Mouse (Mus musculus): Measurements from ENCODE around the gene Il4i1.

The Il4i1 gene

GRCm38 (mm10) chr7:44815721-44816469, at the start of gene Il4i1, which contains the start of gene Nup62:
Gene Il4i1 (plus strand): TSS chr7:44816387.
Gene Nup62 (plus strand): TSS chr7:44816088.
- DNase-seq (ENCODE audit: low spot score in 2 of 2), result peak; percentile 98 to 99

GRCm38 (mm10) chr7:44768129-44768528, 48.1 kb upstream of the Il4i1 start:
- no peak for DNase-seq (ENCODE audit: low spot score in 2 of 2)

- DNase-seq (ENCODE audit: low spot score in 2 of 2), result peak in 1 of 2 experiments; percentile 10
Measured at GRCm38 (mm10) chr7:44770046-44770578, 46.1 kb upstream of the Il4i1 start.

GRCm38 (mm10) chr7:44772591-44773204, 43.5 kb upstream of the Il4i1 start:
- DNase-seq (ENCODE audit: low spot score in 2 of 2), result peak; percentile 10 to 16

- no peak for DNase-seq (ENCODE audit: low spot score in 2 of 2)
Measured at GRCm38 (mm10) chr7:44776849-44777498, 39.2 kb upstream of the Il4i1 start.

- no peak for DNase-seq (ENCODE audit: low spot score in 2 of 2)
Measured at GRCm38 (mm10) chr7:44780101-44780500, 36.1 kb upstream of the Il4i1 start.

- no peak for DNase-seq (ENCODE audit: low spot score in 2 of 2)
Measured at GRCm38 (mm10) chr7:44789531-44789930, 26.7 kb upstream of the Il4i1 start.

GRCm38 (mm10) chr7:44790066-44790465, 26.1 kb upstream of the Il4i1 start:
- no peak for DNase-seq (ENCODE audit: low spot score in 2 of 2)

- DNase-seq (ENCODE audit: low spot score in 2 of 2), result no peak
Measured at GRCm38 (mm10) chr7:44792781-44793180, 23.4 kb upstream of the Il4i1 start.

- DNase-seq (ENCODE audit: low spot score in 2 of 2), result no peak
Measured at GRCm38 (mm10) chr7:44808927-44809326, 7.3 kb upstream of the Il4i1 start.

GRCm38 (mm10) chr7:44809466-44809865, 6.7 kb upstream of the Il4i1 start:
- DNase-seq (ENCODE audit: low spot score in 2 of 2), result no peak

GRCm38 (mm10) chr7:44810365-44810764, 5.8 kb upstream of the Il4i1 start:
- DNase-seq (ENCODE audit: low spot score in 2 of 2), result no peak

GRCm38 (mm10) chr7:44810819-44811557, 5.2 kb upstream of the Il4i1 start:
- no peak for DNase-seq (ENCODE audit: low spot score in 2 of 2)

GRCm38 (mm10) chr7:44812651-44813325, 3.4 kb upstream of the Il4i1 start:
- DNase-seq (ENCODE audit: low spot score in 2 of 2), result no peak

- no peak for DNase-seq (ENCODE audit: low spot score in 2 of 2)
Measured at GRCm38 (mm10) chr7:44813985-44814384, 2.2 kb upstream of the Il4i1 start.

- no peak for DNase-seq (ENCODE audit: low spot score in 2 of 2)
Measured at GRCm38 (mm10) chr7:44814423-44814822, 1.8 kb upstream of the Il4i1 start.

GRCm38 (mm10) chr7:44814952-44815553, 1.1 kb upstream of the Il4i1 start:
- DNase-seq (ENCODE audit: low spot score in 2 of 2), result no peak

GRCm38 (mm10) chr7:44816470-44817021, 359 bp downstream of the Il4i1 start, which contains the start of gene Atf5:
Gene Atf5 (minus strand): TSS chr7:44816658.
- DNase-seq (ENCODE audit: low spot score in 2 of 2), result no peak

GRCm38 (mm10) chr7:44817441-44817840, 1.3 kb downstream of the Il4i1 start:
- DNase-seq (ENCODE audit: low spot score in 2 of 2), result no peak

- DNase-seq (ENCODE audit: low spot score in 2 of 2), result no peak
Measured at GRCm38 (mm10) chr7:44818164-44818563, 2.0 kb downstream of the Il4i1 start.
